Mouse (Mus musculus): ENCODE measurements at regions not wholly inside any gene's neighbourhood (a gene's known extent, or its start where the extent isn't known, plus 50 kb on each side); places are given as distances from the start of the nearest gene placed in this dataset.

- ATAC-seq (ENCODE audit: insufficient read depth, low FRiP score, low TSS enrichment) (no peak), DNase-seq (ENCODE audit: low spot score) (no peak)
- no peaks in the 10 kb centered on the region for H3K4me1 ChIP-seq (ENCODE audit: control insufficient read depth, insufficient read depth, low read length)
- WGBS, result 85% methylated on average over 5 of the region's 5 CpGs
- H3K4me2 ChIP-seq (ENCODE audit: low read depth), result no peak overlapping the region
- no peak overlapping the region for H3K27ac ChIP-seq (ENCODE audit: low read depth, low read length)
- no peaks in the 10 kb centered on the region for H3K27me3 ChIP-seq (ENCODE audit: control insufficient read depth, insufficient read depth, low read length)
- H3K9ac ChIP-seq (ENCODE audit: low read length), result no peak overlapping the region
- no peak overlapping the region for H3K4me3 ChIP-seq (ENCODE audit: low read depth, low read length)
- H3K9me3 ChIP-seq (ENCODE audit: control insufficient read depth, low read length), result no peaks in the 10 kb centered on the region
- H3K36me3 ChIP-seq (ENCODE audit: control insufficient read depth, insufficient read depth, low read length), result no peaks in the 10 kb centered on the region
Measured at GRCm38 (mm10) chr3:143586653-143587052, 618.4 kb downstream of the Lmo4 start.

DNA sequence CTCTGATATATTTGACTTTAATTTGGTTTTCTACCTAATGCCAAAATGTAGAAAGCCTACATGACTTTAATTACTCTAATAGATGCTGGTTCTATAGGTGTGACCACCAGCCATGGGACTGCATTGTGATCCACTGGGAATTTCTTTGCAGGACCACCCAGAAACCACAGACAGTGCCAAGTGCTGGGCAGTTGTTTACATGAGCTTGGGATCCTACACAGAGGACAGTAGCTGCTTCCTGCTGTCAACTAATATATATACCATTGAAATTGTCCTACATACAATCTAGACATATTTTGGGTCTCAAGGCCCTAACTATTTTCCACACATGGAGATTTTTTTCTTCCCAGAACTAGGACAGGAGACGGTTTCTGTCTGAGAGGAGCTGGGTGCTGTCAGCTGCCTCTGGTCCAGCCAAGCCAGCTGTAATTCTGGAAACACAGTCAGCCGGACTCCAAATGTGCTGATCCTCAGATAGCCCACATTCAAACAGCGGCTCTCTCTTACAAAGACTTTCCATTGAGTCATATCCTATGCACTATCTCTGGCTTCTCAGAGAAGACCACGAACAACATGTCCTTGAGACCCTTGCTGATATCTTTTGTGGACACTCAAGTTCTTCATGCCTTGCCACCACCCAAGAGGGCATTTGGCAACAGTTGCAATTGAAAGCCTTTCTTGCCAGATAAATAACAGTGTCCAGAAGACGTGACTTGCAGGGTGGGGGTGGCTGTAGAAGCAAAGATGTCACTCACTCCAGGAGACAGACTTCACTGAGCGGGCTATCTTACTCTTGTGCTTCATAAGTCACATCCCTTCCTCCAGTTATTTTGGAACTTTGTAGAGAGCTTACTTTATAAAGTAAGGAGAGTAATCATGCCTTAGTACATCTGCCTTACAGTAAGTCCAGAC is 620.1 kb downstream of the Lmo4 start:
- Histone ChIP-seq H3K36me3 (ENCODE audit: control insufficient read depth, insufficient read depth, low read length) (no peaks in the 10 kb centered on the region), H3K27me3 (ENCODE audit: control insufficient read depth, insufficient read depth, low read length) (no peaks in the 10 kb centered on the region), H3K4me2 (ENCODE audit: low read depth) (no peak overlapping the region), H3K4me1 (ENCODE audit: control insufficient read depth, insufficient read depth, low read length) (no peaks in the 10 kb centered on the region), H3K9me3 (ENCODE audit: control insufficient read depth, low read length) (no peaks in the 10 kb centered on the region), H3K27ac (ENCODE audit: low read depth, low read length) (no peak overlapping the region), H3K9ac (ENCODE audit: low read length) (no peak overlapping the region), H3K4me3 (ENCODE audit: low read depth, low read length) (no peak overlapping the region)
- WGBS, result 86% methylated on average over 6 of the region's 6 CpGs
- ATAC-seq (ENCODE audit: insufficient read depth, low FRiP score, low TSS enrichment), result no peak
- DNase-seq (ENCODE audit: low spot score), result no peak

DNA sequence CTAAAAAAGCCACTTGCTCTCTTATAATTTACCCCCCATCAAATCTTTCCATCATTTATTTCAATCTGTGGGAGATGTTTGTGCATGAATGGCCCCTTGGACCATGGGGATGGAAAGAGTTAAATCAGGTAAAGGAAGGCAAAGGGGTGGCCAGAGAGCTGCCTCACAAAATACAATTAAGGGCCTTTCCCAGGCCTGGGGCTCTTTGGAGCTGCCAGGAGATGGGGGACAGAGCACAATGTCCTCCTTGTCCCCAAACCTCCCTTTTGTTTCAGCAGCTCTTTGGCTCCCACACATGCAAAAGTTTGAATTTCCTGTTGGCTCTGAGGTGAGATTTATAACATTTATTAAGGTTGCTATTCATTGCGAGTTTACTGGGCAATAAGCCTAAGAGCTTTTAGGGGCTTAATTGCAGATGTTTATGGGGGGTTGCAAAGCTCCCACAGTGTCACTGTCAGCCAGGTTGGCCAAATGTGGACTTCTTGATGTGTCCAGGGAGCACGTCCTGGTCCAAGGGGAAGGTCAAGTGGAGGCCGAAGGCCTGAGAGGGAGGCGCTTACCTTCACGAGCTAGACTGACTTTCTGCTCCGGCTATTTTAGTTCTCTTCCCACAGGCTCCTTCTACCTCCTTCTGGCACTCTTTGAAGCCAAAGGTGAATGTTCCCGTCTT is 628.5 kb downstream of the Lmo4 start:
- Histone ChIP-seq H3K4me1 (ENCODE audit: control insufficient read depth, insufficient read depth, low read length) (no peaks in the 10 kb centered on the region), H3K36me3 (ENCODE audit: control insufficient read depth, insufficient read depth, low read length) (no peaks in the 10 kb centered on the region), H3K9ac (ENCODE audit: low read length) (no peak overlapping the region), H3K27me3 (ENCODE audit: control insufficient read depth, insufficient read depth, low read length) (no peaks in the 10 kb centered on the region), H3K4me3 (ENCODE audit: low read depth, low read length) (no peak overlapping the region), H3K27ac (ENCODE audit: low read depth, low read length) (no peak overlapping the region), H3K9me3 (ENCODE audit: control insufficient read depth, low read length) (no peaks in the 10 kb centered on the region), H3K4me2 (ENCODE audit: low read depth) (no peak overlapping the region)
- no peak for ATAC-seq (ENCODE audit: insufficient read depth, low FRiP score, low TSS enrichment)
- WGBS, result 60% methylated on average over 7 of the region's 7 CpGs
- DNase-seq (ENCODE audit: low spot score), result no peak

DNA sequence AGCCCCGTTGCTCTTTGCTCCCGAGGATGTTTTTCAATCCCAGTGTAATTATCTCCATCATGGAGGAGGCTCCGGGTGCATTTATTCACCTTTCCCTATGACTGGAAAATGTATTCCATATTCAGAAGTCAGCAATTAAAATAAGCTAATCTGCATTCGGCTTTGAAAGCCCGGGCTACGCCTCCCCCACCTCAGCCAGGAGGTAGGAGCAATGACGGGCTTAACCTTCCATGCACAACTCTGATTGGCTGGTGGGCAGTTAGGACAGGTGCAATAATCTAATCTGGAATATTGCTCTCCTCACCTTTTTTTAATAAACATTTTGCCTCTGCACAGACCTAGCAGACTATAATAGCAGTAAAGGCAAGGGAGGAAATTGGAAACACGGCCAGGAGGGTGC is 629.3 kb downstream of the Lmo4 start:
- Histone ChIP-seq H3K9me3 (ENCODE audit: control insufficient read depth, low read length) (no peaks in the 10 kb centered on the region), H3K4me2 (ENCODE audit: low read depth) (no peak overlapping the region), H3K27ac (ENCODE audit: low read depth, low read length) (no peak overlapping the region), H3K4me1 (ENCODE audit: control insufficient read depth, insufficient read depth, low read length) (no peaks in the 10 kb centered on the region), H3K4me3 (ENCODE audit: low read depth, low read length) (no peak overlapping the region), H3K36me3 (ENCODE audit: control insufficient read depth, insufficient read depth, low read length) (no peaks in the 10 kb centered on the region), H3K9ac (ENCODE audit: low read length) (no peak overlapping the region), H3K27me3 (ENCODE audit: control insufficient read depth, insufficient read depth, low read length) (no peaks in the 10 kb centered on the region)
- no peak for ATAC-seq (ENCODE audit: insufficient read depth, low FRiP score, low TSS enrichment)
- 88% methylated on average over 8 of the region's 8 CpGs for WGBS
- DNase-seq (ENCODE audit: low spot score), result no peak

GRCm38 (mm10) chr3:143574035-143574864 is 630.8 kb downstream of the Lmo4 start:
- Histone ChIP-seq H3K4me1 (ENCODE audit: control insufficient read depth, insufficient read depth, low read length) (no peaks in the 10 kb centered on the region), H3K36me3 (ENCODE audit: control insufficient read depth, insufficient read depth, low read length) (no peaks in the 10 kb centered on the region), H3K27me3 (ENCODE audit: control insufficient read depth, insufficient read depth, low read length) (no peaks in the 10 kb centered on the region), H3K9me3 (ENCODE audit: control insufficient read depth, low read length) (no peaks in the 10 kb centered on the region), H3K27ac (ENCODE audit: low read depth, low read length) (no peak overlapping the region), H3K4me3 (ENCODE audit: low read depth, low read length) (no peak overlapping the region), H3K4me2 (ENCODE audit: low read depth) (no peak overlapping the region), H3K9ac (ENCODE audit: low read length) (no peak overlapping the region)
- WGBS, result 81% methylated on average over 10 of the region's 10 CpGs
- DNase-seq (ENCODE audit: low spot score) (no peak), ATAC-seq (ENCODE audit: insufficient read depth, low FRiP score, low TSS enrichment) (no peak)

GRCm38 (mm10) chr3:143569930-143570329 is 635.1 kb downstream of the Lmo4 start:
- H3K27me3 ChIP-seq (ENCODE audit: control insufficient read depth, insufficient read depth, low read length), result no peaks in the 10 kb centered on the region
- no peak overlapping the region for H3K4me3 ChIP-seq (ENCODE audit: low read depth, low read length)
- H3K9me3 ChIP-seq (ENCODE audit: control insufficient read depth, low read length), result no peaks in the 10 kb centered on the region
- ATAC-seq (ENCODE audit: insufficient read depth, low FRiP score, low TSS enrichment) (no peak), DNase-seq (ENCODE audit: low spot score) (peak; percentile 46)
- no peak overlapping the region for H3K27ac ChIP-seq (ENCODE audit: low read depth, low read length)
- no peak overlapping the region for H3K9ac ChIP-seq (ENCODE audit: low read length)
- H3K4me2 ChIP-seq (ENCODE audit: low read depth), result no peak overlapping the region
- 18% methylated on average over 6 of the region's 6 CpGs for WGBS
- no peaks in the 10 kb centered on the region for H3K36me3 ChIP-seq (ENCODE audit: control insufficient read depth, insufficient read depth, low read length)
- no peaks in the 10 kb centered on the region for H3K4me1 ChIP-seq (ENCODE audit: control insufficient read depth, insufficient read depth, low read length)

DNA sequence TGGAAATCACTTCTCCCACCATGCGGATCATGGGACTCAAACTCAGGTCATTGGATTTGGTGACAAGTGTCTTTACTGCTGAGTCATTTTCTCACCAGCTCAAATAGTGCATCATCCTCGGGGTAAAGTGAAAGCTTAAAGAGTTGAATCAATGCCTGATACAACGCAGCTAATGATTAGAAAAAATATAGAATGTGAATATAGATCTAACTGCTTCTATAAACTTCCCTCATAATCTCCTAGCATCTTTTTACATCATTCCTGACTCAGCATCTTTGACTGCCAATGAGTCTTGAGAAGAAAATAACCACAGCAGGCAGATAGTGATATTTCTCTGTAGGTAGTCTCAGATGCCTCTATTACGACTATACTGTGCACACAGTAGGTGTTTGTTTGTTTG is 640.0 kb downstream of the Lmo4 start:
- Histone ChIP-seq H3K9ac (ENCODE audit: low read length) (no peak overlapping the region), H3K4me2 (ENCODE audit: low read depth) (no peak overlapping the region), H3K36me3 (ENCODE audit: control insufficient read depth, insufficient read depth, low read length) (no peaks in the 10 kb centered on the region), H3K27ac (ENCODE audit: low read depth, low read length) (no peak overlapping the region), H3K4me1 (ENCODE audit: control insufficient read depth, insufficient read depth, low read length) (no peaks in the 10 kb centered on the region), H3K9me3 (ENCODE audit: control insufficient read depth, low read length) (no peaks in the 10 kb centered on the region), H3K27me3 (ENCODE audit: control insufficient read depth, insufficient read depth, low read length) (no peaks in the 10 kb centered on the region), H3K4me3 (ENCODE audit: low read depth, low read length) (no peak overlapping the region)
- DNase-seq (ENCODE audit: low spot score) (no peak), ATAC-seq (ENCODE audit: insufficient read depth, low FRiP score, low TSS enrichment) (no peak)
- WGBS, result 90% methylated on average over 4 of the region's 4 CpGs

DNA sequence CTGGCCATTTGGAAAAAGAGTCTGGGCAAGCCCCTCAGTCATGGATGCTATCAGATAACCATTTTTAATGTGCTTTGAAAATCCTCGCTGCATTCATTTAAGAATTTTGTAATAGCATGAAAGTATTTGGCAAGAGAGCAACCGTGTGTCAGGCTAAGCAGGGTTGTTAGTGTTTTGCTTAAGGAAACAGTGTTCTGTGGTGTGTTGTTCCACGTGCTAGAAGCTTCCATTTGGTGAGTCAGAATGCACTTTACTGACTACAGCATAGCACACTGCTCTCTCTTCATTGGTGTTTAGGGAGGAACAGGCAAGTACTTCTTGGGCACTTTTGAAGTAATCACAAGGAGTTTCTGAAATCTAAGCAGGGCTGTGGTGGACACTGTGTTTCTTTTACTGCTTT is 661.0 kb upstream of the Pkn2 start:
- no peak for DNase-seq (ENCODE audit: low spot score)
- H3K36me3 ChIP-seq (ENCODE audit: control insufficient read depth, insufficient read depth, low read length), result no peaks in the 10 kb centered on the region
- no peak overlapping the region for H3K9ac ChIP-seq (ENCODE audit: low read length)
- H3K27me3 ChIP-seq (ENCODE audit: control insufficient read depth, insufficient read depth, low read length), result no peaks in the 10 kb centered on the region
- H3K4me3 ChIP-seq (ENCODE audit: low read depth, low read length), result no peak overlapping the region
- no peaks in the 10 kb centered on the region for H3K9me3 ChIP-seq (ENCODE audit: control insufficient read depth, low read length)
- H3K4me2 ChIP-seq (ENCODE audit: low read depth), result no peak overlapping the region
- WGBS, result 70% methylated on average over 3 of the region's 3 CpGs
- no peaks in the 10 kb centered on the region for H3K4me1 ChIP-seq (ENCODE audit: control insufficient read depth, insufficient read depth, low read length)
- ATAC-seq (ENCODE audit: insufficient read depth, low FRiP score, low TSS enrichment), result no peak
- H3K27ac ChIP-seq (ENCODE audit: low read depth, low read length), result no peak overlapping the region
